Mouse (Mus musculus): Measurements from ENCODE around the gene Olfr187. TPM values are rescaled to one million over a fixed set of nuclear protein-coding genes. Genes with fewer than 3 reads are reported as not detected.

Gene Olfr187
- polyA plus RNA-seq, 1 experiment from 2014 or later, result not detected

- Histone ChIP-seq H3K9ac (ENCODE audit: low read depth, low read length) (no peak overlapping the region), H3K4me1 (ENCODE audit: control insufficient read depth, insufficient read depth, low read length) (no peaks in the 10 kb centered on the region), H3K27ac (replicated peaks; ENCODE audit: low read depth, low read length) (no peak overlapping the region), H3K9me3 (ENCODE audit: control insufficient read depth, low read length) (no peaks in the 10 kb centered on the region), H3K4me2 (ENCODE audit: low read depth, low read length) (no peak overlapping the region), H3K36me3 (ENCODE audit: control insufficient read depth, insufficient read depth, low read length) (no peaks in the 10 kb centered on the region), H3K27me3 (replicated peaks; ENCODE audit: control insufficient read depth, insufficient read depth, low read length) (no peaks in the 10 kb centered on the region), H3K4me3 (ENCODE audit: low read depth, low read length) (no peak overlapping the region)
- DNase-seq (ENCODE audit: low spot score) (no peak), ATAC-seq (ENCODE audit: low read depth) (no peak)
- 77% methylated on average over 3 of the region's 3 CpGs for WGBS
Measured at GRCm38 (mm10) chr16:59045835-59046234, 6.3 kb upstream of the Olfr187 start.

GRCm38 (mm10) chr16:59030191-59030590 lies 9.4 kb downstream of the Olfr187 start, which contains the start of gene Olfr186:
Olfr186 (minus strand) TSS chr16:59030291.
- Histone ChIP-seq H3K4me3 (ENCODE audit: low read depth, low read length) (no peak within 1 kb of the TSS), H3K9me3 (ENCODE audit: control insufficient read depth, low read length) (no peaks in the 10 kb centered on the region), H3K9ac (ENCODE audit: low read depth, low read length) (no peak within 1 kb of the TSS), H3K27me3 (replicated peaks; ENCODE audit: control insufficient read depth, insufficient read depth, low read length) (no peaks in the 10 kb centered on the region), H3K36me3 (ENCODE audit: control insufficient read depth, insufficient read depth, low read length) (no peaks in the 10 kb centered on the region), H3K4me2 (ENCODE audit: low read depth, low read length) (no peak within 1 kb of the TSS), H3K27ac (replicated peaks; ENCODE audit: low read depth, low read length) (no peak within 1 kb of the TSS), H3K4me1 (ENCODE audit: control insufficient read depth, insufficient read depth, low read length) (no peaks in the 10 kb centered on the region)
- no peak for ATAC-seq (ENCODE audit: low read depth)
- DNase-seq (ENCODE audit: low spot score), result no peak
- WGBS, result 88% methylated on average over 4 of the region's 4 CpGs

GRCm38 (mm10) chr16:59013357-59014018 lies 26.1 kb downstream of the Olfr187 start:
- WGBS, result 70% methylated on average over 2 of the region's 2 CpGs
- DNase-seq (ENCODE audit: low spot score) (no peak), ATAC-seq (ENCODE audit: low read depth) (no peak)
- H3K4me3 ChIP-seq (ENCODE audit: low read depth, low read length), result no peak overlapping the region
- H3K27me3 ChIP-seq (replicated peaks; ENCODE audit: control insufficient read depth, insufficient read depth, low read length), result no peaks in the 10 kb centered on the region
- no peaks in the 10 kb centered on the region for H3K9me3 ChIP-seq (ENCODE audit: control insufficient read depth, low read length)
- H3K4me2 ChIP-seq (ENCODE audit: low read depth, low read length), result no peak overlapping the region
- no peaks in the 10 kb centered on the region for H3K4me1 ChIP-seq (ENCODE audit: control insufficient read depth, insufficient read depth, low read length)
- H3K36me3 ChIP-seq (ENCODE audit: control insufficient read depth, insufficient read depth, low read length), result no peaks in the 10 kb centered on the region
- no peak overlapping the region for H3K9ac ChIP-seq (ENCODE audit: low read depth, low read length)
- no peak overlapping the region for H3K27ac ChIP-seq (replicated peaks; ENCODE audit: low read depth, low read length)

GRCm38 (mm10) chr16:59007146-59007545 lies 32.4 kb downstream of the Olfr187 start:
- H3K27ac ChIP-seq (replicated peaks; ENCODE audit: low read depth, low read length), result no peak overlapping the region
- ATAC-seq (ENCODE audit: low read depth), result no peak

DNA sequence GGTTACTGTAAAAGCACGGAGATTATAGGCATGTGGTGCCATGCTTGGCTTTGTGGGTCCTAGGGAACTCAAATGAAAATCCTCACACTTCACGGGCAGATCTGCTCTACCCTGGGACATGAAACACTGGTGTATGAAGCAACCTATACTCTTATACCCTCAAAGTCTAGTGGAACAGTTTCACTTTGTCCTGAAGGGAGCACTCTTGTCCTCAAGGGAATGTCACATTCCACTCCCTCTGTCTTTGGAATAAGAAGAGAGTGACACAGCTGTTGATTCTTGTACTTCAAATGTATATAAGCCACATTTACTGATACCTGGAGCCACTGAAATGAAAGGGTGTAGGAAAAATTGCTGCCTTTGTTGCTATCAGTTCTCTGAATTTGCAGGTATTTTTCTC lies 44.5 kb downstream of the Olfr187 start, which contains the start of gene Olfr183:
Gene Olfr183, plus strand, starts transcription at position 301 of the 400 bp plus-strand sequence.
- ATAC-seq (ENCODE audit: low read depth) (no peak), DNase-seq (ENCODE audit: low spot score) (no peak)
- H3K4me3 ChIP-seq (ENCODE audit: low read depth, low read length), result no peak within 1 kb of the TSS

More at GRCm38 (mm10) chr16:59007146-59007545, 32.4 kb downstream of the Olfr187 start:
- no peak for DNase-seq (ENCODE audit: low spot score)
- H3K27me3 ChIP-seq (replicated peaks; ENCODE audit: control insufficient read depth, insufficient read depth, low read length), result no peaks in the 10 kb centered on the region
- no peak overlapping the region for H3K9ac ChIP-seq (ENCODE audit: low read depth, low read length)
- H3K4me3 ChIP-seq (ENCODE audit: low read depth, low read length), result no peak overlapping the region
- H3K4me1 ChIP-seq (ENCODE audit: control insufficient read depth, insufficient read depth, low read length), result no peaks in the 10 kb centered on the region
- no peak overlapping the region for H3K4me2 ChIP-seq (ENCODE audit: low read depth, low read length)
- no peaks in the 10 kb centered on the region for H3K9me3 ChIP-seq (ENCODE audit: control insufficient read depth, low read length)
- H3K36me3 ChIP-seq (ENCODE audit: control insufficient read depth, insufficient read depth, low read length), result no peaks in the 10 kb centered on the region

More for the DNA sequence above, 44.5 kb downstream of the Olfr187 start, which contains the start of gene Olfr183:
- Histone ChIP-seq H3K36me3 (ENCODE audit: control insufficient read depth, insufficient read depth, low read length) (no peaks in the 10 kb centered on the region), H3K4me1 (ENCODE audit: control insufficient read depth, insufficient read depth, low read length) (no peaks in the 10 kb centered on the region), H3K9ac (ENCODE audit: low read depth, low read length) (no peak within 1 kb of the TSS), H3K27ac (replicated peaks; ENCODE audit: low read depth, low read length) (no peak within 1 kb of the TSS), H3K9me3 (ENCODE audit: control insufficient read depth, low read length) (no peaks in the 10 kb centered on the region), H3K4me2 (ENCODE audit: low read depth, low read length) (no peak within 1 kb of the TSS), H3K27me3 (replicated peaks; ENCODE audit: control insufficient read depth, insufficient read depth, low read length) (no peaks in the 10 kb centered on the region)
- 74% methylated on average over 2 of the region's 2 CpGs for WGBS

Other genes starting within 250 kb of the Olfr187 start
- not detected in 2 replicates for gene Olfr173, start 239.5 kb downstream of the Olfr187 start, polyA plus RNA-seq (2014; fragmentation: Nextera tagmentation; extraction: Ambion mirVana)
- not detected in 2 replicates for gene Olfr175-ps1, start 213.0 kb downstream of the Olfr187 start, polyA plus RNA-seq (2014; fragmentation: Nextera tagmentation; extraction: Ambion mirVana)
- not detected in 2 replicates for gene Olfr177, start 165.0 kb downstream of the Olfr187 start, polyA plus RNA-seq (2014; fragmentation: Nextera tagmentation; extraction: Ambion mirVana)
- gene Olfr178, start 147.7 kb downstream of the Olfr187 start, polyA plus RNA-seq (2014; fragmentation: Nextera tagmentation; extraction: Ambion mirVana), result not detected in 2 replicates
- not detected in 2 replicates for gene Olfr181, start 111.0 kb downstream of the Olfr187 start, polyA plus RNA-seq (2014; fragmentation: Nextera tagmentation; extraction: Ambion mirVana)
- gene Olfr180, start 110.4 kb downstream of the Olfr187 start, polyA plus RNA-seq (2014; fragmentation: Nextera tagmentation; extraction: Ambion mirVana), result not detected in 2 replicates
- not detected in 2 replicates for gene Olfr183, start 44.4 kb downstream of the Olfr187 start, polyA plus RNA-seq (2014; fragmentation: Nextera tagmentation; extraction: Ambion mirVana)
- gene Olfr186, start 9.5 kb downstream of the Olfr187 start, polyA plus RNA-seq (2014; fragmentation: Nextera tagmentation; extraction: Ambion mirVana), result not detected in 2 replicates
- gene Olfr190, start 38.2 kb upstream of the Olfr187 start, polyA plus RNA-seq (2014; fragmentation: Nextera tagmentation; extraction: Ambion mirVana), result not detected in 2 replicates
- gene Olfr191, start 50.1 kb upstream of the Olfr187 start, polyA plus RNA-seq (2014; fragmentation: Nextera tagmentation; extraction: Ambion mirVana), result not detected in 2 replicates
- not detected in 2 replicates for gene Olfr193, start 72.1 kb upstream of the Olfr187 start, polyA plus RNA-seq (2014; fragmentation: Nextera tagmentation; extraction: Ambion mirVana)
- gene Olfr194, start 81.3 kb upstream of the Olfr187 start, polyA plus RNA-seq (2014; fragmentation: Nextera tagmentation; extraction: Ambion mirVana), result not detected in 2 replicates
- gene Olfr195, start 107.3 kb upstream of the Olfr187 start, polyA plus RNA-seq (2014; fragmentation: Nextera tagmentation; extraction: Ambion mirVana), result not detected in 2 replicates
- gene Olfr196, start 130.7 kb upstream of the Olfr187 start, polyA plus RNA-seq (2014; fragmentation: Nextera tagmentation; extraction: Ambion mirVana), result not detected in 2 replicates
- gene Olfr198, start 163.8 kb upstream of the Olfr187 start, polyA plus RNA-seq (2014; fragmentation: Nextera tagmentation; extraction: Ambion mirVana), result not detected in 2 replicates
- not detected in 2 replicates for gene Olfr199, start 180.0 kb upstream of the Olfr187 start, polyA plus RNA-seq (2014; fragmentation: Nextera tagmentation; extraction: Ambion mirVana)
- gene Olfr201, start 232.9 kb upstream of the Olfr187 start, polyA plus RNA-seq (2014; fragmentation: Nextera tagmentation; extraction: Ambion mirVana), result 0.04 TPM in 1 of 2 replicates, not detected in the other
- gene Olfr202, start 247.0 kb upstream of the Olfr187 start, polyA plus RNA-seq (2014; fragmentation: Nextera tagmentation; extraction: Ambion mirVana), result not detected in 2 replicates